Mouse (Mus musculus): ENCODE data around the gene Nupl2. TPM values are rescaled to one million over a fixed set of nuclear protein-coding genes. Genes with fewer than 3 reads are reported as not detected.

Nupl2 gene
- polyA plus RNA-seq, 1 experiment, result 19.3 TPM

DNA sequence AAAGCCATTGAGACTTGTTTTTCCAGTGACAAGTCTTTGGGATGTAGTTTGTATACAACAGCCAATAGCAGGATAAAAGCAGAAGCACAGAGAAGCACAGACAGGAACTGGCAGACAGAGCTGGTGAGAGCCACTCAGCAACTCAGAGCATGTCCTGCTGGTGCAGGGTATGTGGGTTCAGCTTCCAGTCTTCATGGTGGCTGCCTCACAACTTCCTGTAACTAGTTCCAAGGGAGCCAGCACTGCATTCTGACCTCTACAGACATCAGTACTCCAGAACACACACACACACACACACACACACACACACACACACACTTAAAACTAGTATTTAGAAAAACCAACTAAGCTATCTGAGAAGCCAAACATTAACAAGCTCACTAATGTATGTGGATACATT, 7.3 kb downstream of the Nupl2 start:
- H3K9ac ChIP-seq (ENCODE audit: low read depth, poor library complexity, severe bottlenecking), result no peak overlapping the region
- H3K27me3 ChIP-seq (ENCODE audit: control insufficient read depth, insufficient read depth, low read length, poor library complexity, severe bottlenecking), result no peaks in the 10 kb centered on the region
- peaks cover 17% of the 10 kb centered on the region for H3K36me3 ChIP-seq (ENCODE audit: control insufficient read depth, insufficient read depth, low read length, poor library complexity, severe bottlenecking)
- no peaks in the 10 kb centered on the region for H3K9me3 ChIP-seq (replicated peaks; ENCODE audit: control insufficient read depth, insufficient read depth, low read length, poor library complexity, severe bottlenecking)
- H3K4me1 ChIP-seq (ENCODE audit: control insufficient read depth, insufficient read depth, low read length), result peaks cover 5% of the 10 kb centered on the region
- TF ChIP-seq CTCF (IDR thresholded peaks at IDR 0.05; ENCODE audit: low read depth, low read length) (no peak), EP300 (IDR thresholded peaks at IDR 0.05; ENCODE audit: insufficient read depth, low read depth, low read length) (no peak), POLR2A (IDR thresholded peaks at IDR 0.05; ENCODE audit: insufficient read depth, low read length) (no peak)
- peak overlapping the region; percentile 17 for H3K27ac ChIP-seq (ENCODE audit: insufficient read depth, low read length)
- H3K4me3 ChIP-seq (ENCODE audit: low read depth, low read length), result no peak overlapping the region

DNA sequence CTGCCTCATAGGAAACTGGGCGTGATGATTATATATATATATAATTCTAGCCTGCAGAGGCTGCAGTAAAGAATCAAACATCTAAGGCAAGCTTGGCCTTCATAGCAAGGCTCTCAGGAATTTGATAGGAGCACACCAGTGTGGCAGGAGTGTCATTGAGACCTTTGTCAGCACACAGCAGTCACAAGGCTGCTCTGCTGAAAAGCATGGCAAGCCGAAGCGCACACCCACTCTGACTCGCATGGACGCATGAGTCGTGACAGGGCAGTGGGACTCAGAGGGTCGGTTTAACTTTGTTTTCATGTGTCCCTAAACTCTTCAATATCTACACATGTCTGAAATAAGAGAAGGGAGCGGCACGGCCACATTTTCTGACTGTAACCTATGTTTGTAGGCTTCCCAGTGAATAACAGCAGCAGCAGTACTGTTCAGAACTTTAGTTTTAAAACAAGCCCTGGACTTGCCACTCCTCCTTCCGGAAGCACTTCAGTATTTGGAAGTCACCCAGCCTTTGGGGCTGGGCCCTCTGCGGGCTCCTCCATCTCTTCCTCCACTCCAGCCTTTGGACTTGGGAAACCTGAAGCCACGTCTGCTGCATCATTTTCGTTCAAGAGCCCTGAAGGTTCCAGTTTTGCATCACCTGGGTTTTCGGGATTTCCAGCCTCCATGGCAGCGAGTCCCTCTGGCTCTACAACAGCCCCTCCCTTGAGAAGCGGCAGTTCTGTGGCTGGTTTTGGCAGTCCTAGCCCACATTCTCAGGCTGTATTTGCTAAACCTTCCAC, 16.9 kb downstream of the Nupl2 start:
- Histone ChIP-seq H3K9me3 (replicated peaks; ENCODE audit: control insufficient read depth, insufficient read depth, low read length, poor library complexity, severe bottlenecking) (no peaks in the 10 kb centered on the region; the same call in 1 of the 2 replicates), H3K27me3 (ENCODE audit: control insufficient read depth, insufficient read depth, low read length, poor library complexity, severe bottlenecking) (no peaks in the 10 kb centered on the region), H3K36me3 (ENCODE audit: control insufficient read depth, insufficient read depth, low read length, poor library complexity, severe bottlenecking) (peaks cover 11% of the 10 kb centered on the region), H3K9ac (ENCODE audit: low read depth, poor library complexity, severe bottlenecking) (peak overlapping the region; percentile 37), H3K4me3 (ENCODE audit: low read depth, low read length) (peak overlapping the region; percentile 15), H3K4me1 (ENCODE audit: control insufficient read depth, insufficient read depth, low read length) (no peaks in the 10 kb centered on the region), H3K27ac (ENCODE audit: insufficient read depth, low read length) (peak overlapping the region; percentile 88)
- TF ChIP-seq EP300 (IDR thresholded peaks at IDR 0.05; ENCODE audit: insufficient read depth, low read depth, low read length), result no peak
- TF ChIP-seq CTCF (IDR thresholded peaks at IDR 0.05; ENCODE audit: low read depth, low read length), result no peak
- no peak for TF ChIP-seq POLR2A (IDR thresholded peaks at IDR 0.05; ENCODE audit: insufficient read depth, low read length)

DNA sequence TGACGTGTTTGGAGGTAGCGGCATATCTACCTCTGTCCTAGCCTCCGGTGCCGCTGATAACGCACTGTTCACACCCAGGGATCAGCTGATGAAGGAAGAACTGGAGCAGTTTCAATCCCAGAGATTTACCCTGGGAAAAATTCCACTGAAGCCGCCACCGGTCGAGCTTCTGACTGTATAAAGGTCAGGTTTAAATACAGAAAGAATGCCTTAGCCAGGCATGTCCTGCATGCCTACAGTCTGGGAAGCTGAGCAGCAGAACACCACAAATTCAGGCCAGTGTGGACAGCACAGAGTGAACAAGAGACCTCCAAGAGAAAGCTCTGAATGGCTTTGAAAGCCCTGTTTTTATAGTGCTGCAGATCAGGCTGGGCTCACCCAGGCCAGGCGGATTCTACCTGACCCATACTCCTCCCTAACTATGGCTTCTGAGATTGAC, 17.6 kb downstream of the Nupl2 start:
- Histone ChIP-seq H3K9me3 (replicated peaks; ENCODE audit: control insufficient read depth, insufficient read depth, low read length, poor library complexity, severe bottlenecking) (no peaks in the 10 kb centered on the region; the same call in 1 of the 2 replicates), H3K4me3 (ENCODE audit: low read depth, low read length) (peak overlapping the region; percentile 15), H3K9ac (ENCODE audit: low read depth, poor library complexity, severe bottlenecking) (peak overlapping the region; percentile 37), H3K36me3 (ENCODE audit: control insufficient read depth, insufficient read depth, low read length, poor library complexity, severe bottlenecking) (peaks cover 11% of the 10 kb centered on the region), H3K27ac (ENCODE audit: insufficient read depth, low read length) (peak overlapping the region; percentile 88), H3K4me1 (ENCODE audit: control insufficient read depth, insufficient read depth, low read length) (no peaks in the 10 kb centered on the region), H3K27me3 (ENCODE audit: control insufficient read depth, insufficient read depth, low read length, poor library complexity, severe bottlenecking) (no peaks in the 10 kb centered on the region)
- no peak for TF ChIP-seq EP300 (IDR thresholded peaks at IDR 0.05; ENCODE audit: insufficient read depth, low read depth, low read length)
- TF ChIP-seq CTCF (IDR thresholded peaks at IDR 0.05; ENCODE audit: low read depth, low read length), result no peak
- no peak for TF ChIP-seq POLR2A (IDR thresholded peaks at IDR 0.05; ENCODE audit: insufficient read depth, low read length)

DNA sequence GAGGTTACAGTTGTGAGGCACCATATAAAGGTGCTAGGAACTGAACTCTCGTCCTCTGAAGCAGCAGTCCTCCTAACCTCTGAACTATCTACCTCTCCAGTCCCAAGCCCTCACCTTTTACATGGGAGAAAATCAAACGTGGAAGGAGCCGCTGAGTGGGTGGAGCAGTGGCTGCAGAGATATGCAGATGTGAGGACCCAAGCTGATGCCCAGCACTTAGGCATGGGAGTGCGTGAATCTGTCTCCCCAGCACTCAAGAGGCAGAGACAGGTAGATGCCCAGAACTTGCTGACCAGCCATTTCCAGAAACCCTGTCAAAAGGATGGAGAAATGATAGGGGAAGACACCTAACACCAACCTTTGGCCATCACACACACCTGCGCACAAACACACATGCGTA, 18.3 kb downstream of the Nupl2 start:
- H3K4me3 ChIP-seq (ENCODE audit: low read depth, low read length), result no peak overlapping the region
- no peak for TF ChIP-seq POLR2A (IDR thresholded peaks at IDR 0.05; ENCODE audit: insufficient read depth, low read length)
- H3K9ac ChIP-seq (ENCODE audit: low read depth, poor library complexity, severe bottlenecking), result no peak overlapping the region
- no peaks in the 10 kb centered on the region for H3K4me1 ChIP-seq (ENCODE audit: control insufficient read depth, insufficient read depth, low read length)
- H3K27me3 ChIP-seq (ENCODE audit: control insufficient read depth, insufficient read depth, low read length, poor library complexity, severe bottlenecking), result no peaks in the 10 kb centered on the region
- H3K9me3 ChIP-seq (replicated peaks; ENCODE audit: control insufficient read depth, insufficient read depth, low read length, poor library complexity, severe bottlenecking), result no peaks in the 10 kb centered on the region; the same call in 1 of the 2 replicates
- no peak overlapping the region for H3K27ac ChIP-seq (ENCODE audit: insufficient read depth, low read length)
- H3K36me3 ChIP-seq (ENCODE audit: control insufficient read depth, insufficient read depth, low read length, poor library complexity, severe bottlenecking), result peaks cover 7% of the 10 kb centered on the region

DNA sequence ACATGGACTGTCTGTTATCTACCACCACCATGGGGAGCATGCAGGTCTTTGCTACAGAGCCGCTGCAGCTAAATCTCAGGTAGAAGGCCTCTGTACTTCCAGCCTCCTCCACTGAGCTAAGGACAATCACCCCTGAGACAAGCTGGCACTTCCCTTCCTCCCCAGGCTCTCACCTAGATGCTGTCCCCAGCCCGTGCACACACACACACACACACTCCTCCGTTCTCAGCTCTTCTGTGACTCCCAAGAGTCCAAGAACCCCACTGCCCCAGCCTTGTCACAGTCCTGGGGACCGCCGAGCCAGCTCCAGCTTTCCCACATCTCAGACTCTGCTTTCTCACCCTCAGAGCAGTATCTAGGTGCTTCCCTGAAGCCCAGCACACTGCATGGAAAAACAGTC, 19.2 kb downstream of the Nupl2 start:
- H3K4me1 ChIP-seq (ENCODE audit: control insufficient read depth, insufficient read depth, low read length), result peaks cover 1% of the 10 kb centered on the region
- no peak for TF ChIP-seq EP300 (IDR thresholded peaks at IDR 0.05; ENCODE audit: insufficient read depth, low read depth, low read length)
- no peak for TF ChIP-seq POLR2A (IDR thresholded peaks at IDR 0.05; ENCODE audit: insufficient read depth, low read length)
- TF ChIP-seq CTCF (IDR thresholded peaks at IDR 0.05; ENCODE audit: low read depth, low read length), result no peak
- H3K36me3 ChIP-seq (ENCODE audit: control insufficient read depth, insufficient read depth, low read length, poor library complexity, severe bottlenecking), result peaks cover 4% of the 10 kb centered on the region; the same call in 1 of the 2 replicates
- no peaks in the 10 kb centered on the region; the same call in 1 of the 2 replicates for H3K9me3 ChIP-seq (replicated peaks; ENCODE audit: control insufficient read depth, insufficient read depth, low read length, poor library complexity, severe bottlenecking)
- 0 out of 2 replicates have a peak overlapping the region, but pooled peaks have one; percentile 18 for H3K4me3 ChIP-seq (ENCODE audit: low read depth, low read length)
- no peaks in the 10 kb centered on the region for H3K27me3 ChIP-seq (ENCODE audit: control insufficient read depth, insufficient read depth, low read length, poor library complexity, severe bottlenecking)
- H3K9ac ChIP-seq (ENCODE audit: low read depth, poor library complexity, severe bottlenecking), result no peak overlapping the region
- no peak overlapping the region for H3K27ac ChIP-seq (ENCODE audit: insufficient read depth, low read length)

DNA sequence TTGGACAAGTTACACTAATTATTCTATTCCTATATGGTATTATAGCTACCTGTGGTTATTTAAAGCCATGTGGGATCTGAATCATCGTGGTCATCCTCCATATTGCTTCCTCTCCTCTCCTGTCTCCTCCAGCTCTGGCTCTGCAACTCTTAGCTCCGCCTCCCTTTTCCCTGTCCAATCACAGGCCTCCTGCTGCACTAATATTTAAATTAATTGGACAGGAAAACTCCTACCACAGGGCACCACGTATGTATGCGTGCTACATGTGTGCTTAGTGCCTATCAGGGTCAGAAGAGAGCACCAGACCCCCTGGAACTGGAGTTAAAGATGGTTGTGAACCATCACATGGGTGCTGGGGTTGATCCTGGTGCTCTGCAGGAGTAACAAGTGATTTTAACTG, 23.7 kb downstream of the Nupl2 start:
- Histone ChIP-seq H3K27me3 (ENCODE audit: control insufficient read depth, insufficient read depth, low read length, poor library complexity, severe bottlenecking) (no peaks in the 10 kb centered on the region), H3K9me3 (replicated peaks; ENCODE audit: control insufficient read depth, insufficient read depth, low read length, poor library complexity, severe bottlenecking) (no peaks in the 10 kb centered on the region; the same call in 1 of the 2 replicates), H3K4me1 (ENCODE audit: control insufficient read depth, insufficient read depth, low read length) (peaks cover 1% of the 10 kb centered on the region), H3K36me3 (ENCODE audit: control insufficient read depth, insufficient read depth, low read length, poor library complexity, severe bottlenecking) (no peaks in the 10 kb centered on the region), H3K9ac (ENCODE audit: low read depth, poor library complexity, severe bottlenecking) (no peak overlapping the region), H3K27ac (ENCODE audit: insufficient read depth, low read length) (no peak overlapping the region), H3K4me3 (ENCODE audit: low read depth, low read length) (no peak overlapping the region)
- TF ChIP-seq POLR2A (IDR thresholded peaks at IDR 0.05; ENCODE audit: insufficient read depth, low read length) (no peak), CTCF (IDR thresholded peaks at IDR 0.05; ENCODE audit: low read depth, low read length) (no peak), EP300 (IDR thresholded peaks at IDR 0.05; ENCODE audit: insufficient read depth, low read depth, low read length) (no peak)
